Mouse (Mus musculus) liver, adult 2 months (tissue): Measurements from ENCODE around the gene Erich3.

Source experiments
- CTCF ChIP-seq: fragments of 200-500 bp; IDR thresholded peaks from 2 replicates; pipeline ENCODE4 v1.5.1; 2011; ENCODE audit warnings: low read depth, low read length, control low read depth
- POLR2A ChIP-seq: fragments of 200-500 bp; IDR thresholded peaks from 2 replicates; pipeline ENCODE4 v1.6.1; 2011; ENCODE audit warnings: low read length, control low read depth; ENCODE audit not compliant: insufficient read depth; ENCODE audit errors: extremely low read depth

DNA sequence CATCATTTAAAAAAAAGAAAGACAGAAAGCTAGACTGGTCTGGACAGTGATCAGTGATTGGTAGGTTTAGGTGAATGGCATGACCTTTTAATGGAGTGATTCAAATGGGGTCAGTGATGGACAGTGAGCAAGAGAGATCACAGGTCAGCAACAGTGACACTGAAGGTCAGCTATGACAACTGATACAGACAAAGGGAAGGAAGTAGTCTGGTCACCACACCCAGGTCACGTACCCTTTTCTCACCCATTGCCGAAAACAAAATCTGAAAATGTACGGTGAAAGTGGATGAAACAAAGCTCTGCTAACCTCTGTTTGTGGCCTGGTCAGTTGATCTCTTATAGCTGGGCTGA is 28.9 kb downstream of the Erich3 start:
- TF ChIP-seq CTCF (no peak), POLR2A (no peak)
